Mouse (Mus musculus): Measurements from ENCODE around the gene Gm47841. TPM values are rescaled to one million over a fixed set of nuclear protein-coding genes. Genes with fewer than 3 reads are reported as not detected.

Gm47841 gene
- polyA plus RNA-seq, 1 experiment from 2014 or later: not detected

DNA sequence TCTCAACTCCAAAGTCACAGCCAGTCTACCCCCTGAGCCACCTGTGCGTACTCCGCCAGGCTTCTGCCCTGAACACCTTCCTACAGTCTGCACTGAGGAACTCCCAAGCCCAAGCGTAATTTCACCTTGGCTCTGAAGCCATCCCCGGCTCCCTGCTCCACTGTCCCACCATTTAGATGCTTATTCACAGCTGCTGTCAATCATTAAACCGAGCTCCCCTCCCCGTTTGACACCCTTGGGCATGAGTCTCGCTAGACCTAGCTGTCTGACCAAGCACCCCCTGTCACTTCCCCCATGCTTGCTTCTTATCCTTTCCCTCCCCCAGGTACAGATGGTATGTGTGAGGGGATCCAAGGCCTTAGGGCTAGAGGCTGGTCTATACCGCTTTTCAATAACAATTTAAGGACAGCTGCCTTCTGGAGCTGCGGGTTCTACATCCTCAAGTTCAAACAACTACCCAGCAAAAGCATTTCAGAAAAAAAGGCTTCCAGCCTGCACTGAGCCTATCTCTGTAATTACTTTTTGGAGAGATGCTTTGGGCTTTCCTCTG is 22.5 kb upstream of the Gm47841 start:
- Histone ChIP-seq H3K4me1 (peaks cover 100% of the 10 kb centered on the region), H3K4me3 (peak overlapping the region; percentile 18; the same call in 1 of the 2 replicates), H3K9me3 (replicated peaks) (no peaks in the 10 kb centered on the region), H3K36me3 (peaks cover 33% of the 10 kb centered on the region), H3K27me3 (ENCODE audit: low read depth, poor library complexity, severe bottlenecking) (no peaks in the 10 kb centered on the region), H3K27ac (replicated peaks) (peak overlapping the region; percentile 90)
- DNase-seq (ENCODE audit: low spot score): no peak
- WGBS: 56% methylated on average over 9 of the region's 9 CpGs

DNA sequence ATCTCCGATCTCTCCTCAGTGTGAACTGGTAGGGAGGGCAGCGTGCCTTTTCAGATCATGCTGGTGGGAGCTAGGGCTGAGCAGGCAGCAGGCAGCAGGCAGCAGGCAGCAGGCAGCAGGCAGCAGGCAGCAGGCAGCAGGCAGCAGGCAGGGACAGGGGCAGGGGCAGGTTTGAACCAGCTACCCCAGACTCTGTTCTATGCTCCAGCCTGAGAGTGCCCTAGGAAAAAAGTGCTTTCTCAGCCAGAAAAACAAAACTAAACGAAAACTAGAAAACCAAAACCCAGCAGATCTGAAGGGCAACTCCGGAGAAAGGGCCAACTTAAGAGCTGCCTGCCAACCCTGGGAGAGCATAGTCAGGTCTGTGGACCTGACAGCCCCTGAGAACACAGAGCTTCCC is 21.5 kb upstream of the Gm47841 start:
- Histone ChIP-seq H3K4me1 (peaks cover 100% of the 10 kb centered on the region), H3K9me3 (replicated peaks) (no peaks in the 10 kb centered on the region), H3K27ac (replicated peaks) (peak overlapping the region; percentile 90), H3K27me3 (ENCODE audit: low read depth, poor library complexity, severe bottlenecking) (no peaks in the 10 kb centered on the region), H3K36me3 (peaks cover 28% of the 10 kb centered on the region), H3K4me3 (peak overlapping the region; percentile 16; the same call in 1 of the 2 replicates)
- 56% methylated on average over 4 of the region's 4 CpGs for WGBS
- DNase-seq (ENCODE audit: low spot score): no peak

DNA sequence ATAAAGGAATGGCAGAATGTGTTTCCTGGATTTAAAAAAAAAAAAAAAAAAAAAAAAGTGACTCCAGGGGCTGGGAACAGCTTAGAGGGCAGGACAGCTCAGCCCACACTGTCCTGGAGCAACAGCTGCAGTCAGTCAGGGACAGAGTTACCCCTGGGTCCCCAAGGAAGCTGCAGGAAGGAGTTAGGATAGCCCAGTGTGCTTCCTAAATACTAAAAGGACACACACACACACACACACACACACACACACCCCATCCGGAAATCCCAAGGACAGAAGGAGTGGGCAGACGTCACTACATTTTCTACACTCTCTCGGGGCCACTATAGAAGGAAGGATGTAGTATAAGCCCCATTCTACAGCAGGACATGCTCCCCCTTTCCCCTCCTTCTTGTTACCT is 20.8 kb upstream of the Gm47841 start:
- WGBS: 44% methylated on average over 3 of the region's 3 CpGs
- Histone ChIP-seq H3K4me1 (peaks cover 100% of the 10 kb centered on the region), H3K36me3 (peaks cover 25% of the 10 kb centered on the region), H3K27ac (replicated peaks) (peak overlapping the region; percentile 90), H3K27me3 (ENCODE audit: low read depth, poor library complexity, severe bottlenecking) (no peaks in the 10 kb centered on the region), H3K9me3 (replicated peaks) (no peaks in the 10 kb centered on the region), H3K4me3 (peak overlapping the region; percentile 16; the same call in 1 of the 2 replicates)
- no peak for DNase-seq (ENCODE audit: low spot score)

GRCm38 (mm10) chr15:101066920-101067696 is 19.9 kb upstream of the Gm47841 start:
- H3K4me3 ChIP-seq: peak overlapping the region; percentile 35
- H3K27me3 ChIP-seq (ENCODE audit: low read depth, poor library complexity, severe bottlenecking): no peaks in the 10 kb centered on the region
- H3K27ac ChIP-seq (replicated peaks): peak overlapping the region; percentile 90
- peaks cover 100% of the 10 kb centered on the region for H3K4me1 ChIP-seq
- peaks cover 21% of the 10 kb centered on the region; the same call in 1 of the 2 replicates for H3K36me3 ChIP-seq
- DNase-seq (ENCODE audit: low spot score): peak; percentile 69
- H3K9me3 ChIP-seq (replicated peaks): no peaks in the 10 kb centered on the region
- WGBS: 3% methylated on average over 7 of the region's 9 CpGs

GRCm38 (mm10) chr15:101066364-101066847 is 19.2 kb upstream of the Gm47841 start:
- Histone ChIP-seq H3K4me1 (peaks cover 100% of the 10 kb centered on the region), H3K36me3 (peaks cover 21% of the 10 kb centered on the region; the same call in 1 of the 2 replicates), H3K9me3 (replicated peaks) (no peaks in the 10 kb centered on the region), H3K27me3 (ENCODE audit: low read depth, poor library complexity, severe bottlenecking) (no peaks in the 10 kb centered on the region), H3K27ac (replicated peaks) (peak overlapping the region; percentile 90), H3K4me3 (peak overlapping the region; percentile 35)
- 1% methylated on average over 6 of the region's 6 CpGs for WGBS
- peak; percentile 73 for DNase-seq (ENCODE audit: low spot score)

- H3K4me3 ChIP-seq: peak overlapping the region; percentile 35; the same call in 1 of the 2 replicates
- H3K27ac ChIP-seq (replicated peaks): peak overlapping the region; percentile 90
- no peaks in the 10 kb centered on the region for H3K27me3 ChIP-seq (ENCODE audit: low read depth, poor library complexity, severe bottlenecking)
- 21% methylated on average over 6 of the region's 6 CpGs for WGBS
- no peaks in the 10 kb centered on the region for H3K9me3 ChIP-seq (replicated peaks)
- H3K4me1 ChIP-seq: peaks cover 100% of the 10 kb centered on the region
- peak; percentile 57 for DNase-seq (ENCODE audit: low spot score)
- H3K36me3 ChIP-seq: peaks cover 21% of the 10 kb centered on the region; the same call in 1 of the 2 replicates
These were observed 17.9 kb upstream of the Gm47841 start for GRCm38 (mm10) chr15:101065069-101065468.

- WGBS: 26% methylated on average over 11 of the region's 11 CpGs
These were observed 13.2 kb upstream of the Gm47841 start for GRCm38 (mm10) chr15:101060280-101060852.

GRCm38 (mm10) chr15:101059570-101060279 is 12.5 kb upstream of the Gm47841 start:
- Histone ChIP-seq H3K4me3 (peak overlapping the region; percentile 30), H3K9me3 (replicated peaks) (no peaks in the 10 kb centered on the region), H3K27me3 (ENCODE audit: low read depth, poor library complexity, severe bottlenecking) (peaks cover 42% of the 10 kb centered on the region), H3K27ac (replicated peaks) (peak overlapping the region; percentile 87), H3K4me1 (peaks cover 88% of the 10 kb centered on the region), H3K36me3 (peaks cover 20% of the 10 kb centered on the region)
- peak; percentile 73 for DNase-seq (ENCODE audit: low spot score)
- 12% methylated on average over 9 of the region's 9 CpGs for WGBS

More at GRCm38 (mm10) chr15:101060280-101060852, 13.2 kb upstream of the Gm47841 start:
- H3K9me3 ChIP-seq (replicated peaks): no peaks in the 10 kb centered on the region
- DNase-seq (ENCODE audit: low spot score): no peak
- peak overlapping the region; percentile 87 for H3K27ac ChIP-seq (replicated peaks)
- peaks cover 23% of the 10 kb centered on the region for H3K36me3 ChIP-seq
- H3K4me3 ChIP-seq: peak overlapping the region; percentile 30
- H3K27me3 ChIP-seq (ENCODE audit: low read depth, poor library complexity, severe bottlenecking): peaks cover 36% of the 10 kb centered on the region
- H3K4me1 ChIP-seq: peaks cover 92% of the 10 kb centered on the region

GRCm38 (mm10) chr15:101056225-101056624 is 9.0 kb upstream of the Gm47841 start:
- peaks cover 88% of the 10 kb centered on the region for H3K4me1 ChIP-seq
- H3K9me3 ChIP-seq (replicated peaks): no peaks in the 10 kb centered on the region
- H3K27ac ChIP-seq (replicated peaks): no peak overlapping the region
- H3K36me3 ChIP-seq: peaks cover 37% of the 10 kb centered on the region
- peaks cover 77% of the 10 kb centered on the region for H3K27me3 ChIP-seq (ENCODE audit: low read depth, poor library complexity, severe bottlenecking)
- H3K4me3 ChIP-seq: no peak overlapping the region
- 45% methylated on average over 10 of the region's 10 CpGs for WGBS
- peak; percentile 67 for DNase-seq (ENCODE audit: low spot score)

DNA sequence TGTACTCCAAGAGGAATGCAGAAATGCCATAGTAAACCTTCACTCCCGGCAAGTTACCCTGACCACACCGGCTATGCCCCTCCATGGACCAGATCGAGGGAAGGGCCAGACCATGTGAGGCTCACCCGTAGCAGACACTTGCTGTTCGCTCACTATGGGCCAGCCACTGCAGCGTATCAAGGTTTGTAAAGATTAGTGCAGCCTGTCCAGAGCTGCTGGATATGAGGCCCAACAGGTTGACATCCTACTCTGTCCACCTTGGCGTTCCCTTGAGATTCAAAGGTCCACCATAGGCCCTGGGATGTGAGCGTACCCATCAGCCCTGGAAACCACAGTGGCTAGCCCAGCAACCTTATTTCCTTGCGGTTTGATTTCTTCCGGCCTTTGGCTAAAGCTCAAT is 7.3 kb upstream of the Gm47841 start:
- Histone ChIP-seq H3K27ac (replicated peaks) (no peak overlapping the region), H3K27me3 (ENCODE audit: low read depth, poor library complexity, severe bottlenecking) (peaks cover 94% of the 10 kb centered on the region), H3K4me1 (peaks cover 72% of the 10 kb centered on the region), H3K9me3 (replicated peaks) (no peaks in the 10 kb centered on the region), H3K36me3 (peaks cover 54% of the 10 kb centered on the region), H3K4me3 (peak overlapping the region; percentile 50; the same call in 1 of the 2 replicates)
- WGBS: 69% methylated on average over 10 of the region's 10 CpGs
- no peak for DNase-seq (ENCODE audit: low spot score)

GRCm38 (mm10) chr15:101053832-101054459 is 6.7 kb upstream of the Gm47841 start:
- peak overlapping the region; percentile 75 for H3K27ac ChIP-seq (replicated peaks)
- H3K27me3 ChIP-seq (ENCODE audit: low read depth, poor library complexity, severe bottlenecking): peaks cover 100% of the 10 kb centered on the region
- 11% methylated on average over 63 of the region's 65 CpGs for WGBS
- H3K4me1 ChIP-seq: peaks cover 66% of the 10 kb centered on the region
- peak overlapping the region; percentile 50 for H3K4me3 ChIP-seq
- no peaks in the 10 kb centered on the region for H3K9me3 ChIP-seq (replicated peaks)
- peaks cover 55% of the 10 kb centered on the region for H3K36me3 ChIP-seq
- DNase-seq (ENCODE audit: low spot score): peak; percentile 59

Data from midbrain, embryonic 10.5 days (tissue).